Mouse (Mus musculus): ENCODE results near the gene Gclc.

- TF ChIP-seq CTCF (IDR thresholded peaks at IDR 0.05; ENCODE audit: insufficient read depth, low read length), result no peak
- TF ChIP-seq POLR2A (IDR thresholded peaks at IDR 0.05; ENCODE audit: borderline replicate concordance, extremely low read depth, low read depth, low read length), result no peak
Measured at GRCm38 (mm10) chr9:77751091-77751521, 3.2 kb upstream of the Gclc start.
